9 mouse cellular contexts compared by ENCODE assay signal in genomic region chr3:69205266-69206054, GRCm38 (mm10). TPM values are rescaled to one million over a fixed set of nuclear protein-coding genes. Genes with fewer than 3 reads are reported as not detected.
DNase-seq lines count a peak whose midpoint lies in the region; ATAC-seq lines count a peak whose summit lies in the region.
"Had no signal": no experiment of that assay in that cellular context is flagged by ENCODE, and none has a peak within 500 bp of the region (broad histone marks: within the 10 kb centered on the region; RNA-seq: fewer than 3 reads in every experiment).

No protein-coding gene starts in this region.

- H3K36me3 ChIP-seq in macrophage (ENCODE audit: inconsistent target) = no peaks in the 10 kb centered on the region
- H3K36me3 ChIP-seq in midbrain, embryonic 13.5 days = no peaks in the 10 kb centered on the region
- H3K36me3 ChIP-seq: midbrain, embryonic 12.5 days had no signal

- no peaks in the 10 kb centered on the region for H3K4me1 ChIP-seq in midbrain, embryonic 13.5 days (replicated peaks)
- H3K4me1 ChIP-seq: midbrain, embryonic 12.5 days had no signal

- peak overlapping the region; percentile 96 for H3K27ac ChIP-seq in macrophage
- H3K27ac ChIP-seq in midbrain, embryonic 13.5 days = no peak overlapping the region
- H3K27ac ChIP-seq: midbrain, embryonic 12.5 days had no signal

- WGBS in macrophage (ENCODE audit: missing documents) = 9% methylated on average over 7 of the region's 7 CpGs
- WGBS in midbrain, embryonic 13.5 days = 78% methylated on average over 7 of the region's 7 CpGs

- ATAC-seq in midbrain, embryonic 13.5 days = no peak

- no peak overlapping the region for H3K9ac ChIP-seq in midbrain, embryonic 13.5 days (replicated peaks)
- H3K9ac ChIP-seq: midbrain, embryonic 12.5 days had no signal

- intact Hi-C loops in heart, postnatal 10 days (cut with DNase I) = no loop called here

- H3K4me2 ChIP-seq in midbrain, embryonic 13.5 days (replicated peaks) = no peak overlapping the region
- H3K4me2 ChIP-seq: midbrain, embryonic 12.5 days had no signal

- H3K9me3 ChIP-seq in midbrain, embryonic 13.5 days = no peaks in the 10 kb centered on the region
- H3K9me3 ChIP-seq: midbrain, embryonic 12.5 days had no signal

- no peaks in the 10 kb centered on the region for H3K79me2 ChIP-seq in macrophage (ENCODE audit: inconsistent target)

- no peaks in the 10 kb centered on the region for H3K27me3 ChIP-seq in midbrain, embryonic 13.5 days
- H3K27me3 ChIP-seq: midbrain, embryonic 12.5 days had no signal

- DNase-seq in CD8-positive naive resting alpha-beta T cell, adult 2 months (ENCODE audit: low read depth in 2 of 2, low spot score in 2 of 2) = peak; percentile 8 to 37
- DNase-seq in adrenal gland, postnatal 10 days = peak; percentile 44
- peak; percentile 42 to 59 for DNase-seq in heart, postnatal 10 days
- DNase-seq in cerebellum, adult 11-12 months = no peak
- no peak for DNase-seq in cerebellum, adult 8-10 months
- DNase-seq in cerebellum, postnatal 25 days = no peak

- H3K4me3 ChIP-seq in macrophage (ENCODE audit: inconsistent target) = peak overlapping the region; percentile 5; the same call in 1 of the 2 replicates
- H3K4me3 ChIP-seq in midbrain, embryonic 13.5 days (replicated peaks) = no peak overlapping the region
- H3K4me3 ChIP-seq: midbrain, embryonic 12.5 days had no signal

RNA-seq across cellular contexts. Expression of gene Arl14, which starts 16.8 kb away (rescaled TPM):
- total RNA-seq in adrenal gland, postnatal 10 days (2021) = not detected
- total RNA-seq in heart, postnatal 10 days (2021) = not detected
- total RNA-seq in macrophage (2018; cell fraction: chromatin; rRNA removed) = not detected
- not detected for total RNA-seq in macrophage (2018; cell fraction: cytosol; rRNA removed)
- total RNA-seq in macrophage (2018; cell fraction: nucleus; rRNA removed) = under 1 TPM in 1 of 26 experiments, not detected in 25; 0.54 TPM
- not detected in 3 replicates for polyA plus RNA-seq in macrophage (2018)
- not detected in 2 replicates for polyA plus RNA-seq in midbrain, embryonic 13.5 days (2015; fragmentation: Nextera tagmentation; extraction: Ambion mirVana)
- polyA plus RNA-seq: midbrain, embryonic 12.5 days had no signal

Comparison
In these comparisons a context has a peak if more than half of its experiments do, and no peak if none do; other contexts are left out.
1. DNase-seq: peak in CD8-positive naive resting alpha-beta T cell, adult 2 months (2 of 2), adrenal gland, postnatal 10 days (single experiment) and heart, postnatal 10 days (2 of 2); none in cerebellum, adult 11-12 months (single experiment), cerebellum, adult 8-10 months (single experiment) and cerebellum, postnatal 25 days (0 of 2).